Mouse (Mus musculus) embryonic facial prominence, embryonic 11.5 days (tissue): ENCODE data around the gene Sh2d2a. TPM values are rescaled to one million over a fixed set of nuclear protein-coding genes. Genes with fewer than 3 reads are reported as not detected.
"Not testable (repeated sequence)": the region's sequence is repeated elsewhere in the genome, so short reads cannot be mapped to it uniquely, and the experiment has no call there.

Experiments used
- ATAC-seq: fragments of 200-750 bp; cut with Nextera tagmentation; replicated peaks from 2 replicates; pipeline ENCODE4 v1.8.0; 2017; ENCODE audit warnings: low read depth; ENCODE audit not compliant: insufficient number of reproducible peaks, low FRiP score, low TSS enrichment
- DNase-seq: peaks from one replicate; pipeline ENCODE4 v3.0.0-alpha.2; 2015; ENCODE audit warnings: low spot score
- H3K27ac ChIP-seq: fragments of 300-500 bp; sonication (generic); replicated peaks from 2 replicates; pipeline ENCODE4 v1.5.1; 2014; ENCODE audit warnings: mild to moderate bottlenecking, low read depth, low read length, control low read depth
- H3K27me3 ChIP-seq: fragments of 300-500 bp; sonication (generic); 2 replicates; pipeline ENCODE4 v1.6.1; 2014; ENCODE audit warnings: mild to moderate bottlenecking, low read length, moderate library complexity, mixed read lengths; ENCODE audit not compliant: control insufficient read depth, insufficient read depth
- H3K36me3 ChIP-seq: fragments of 300-500 bp; sonication (generic); replicated peaks from 2 replicates; pipeline ENCODE4 v1.6.1; 2014; ENCODE audit warnings: low read depth, mild to moderate bottlenecking, low read length, moderate library complexity, mixed read lengths; ENCODE audit not compliant: control insufficient read depth, insufficient read depth
- H3K4me1 ChIP-seq: fragments of 300-500 bp; sonication (generic); 2 replicates; pipeline ENCODE4 v1.6.1; 2014; ENCODE audit warnings: low read length, mixed read lengths; ENCODE audit not compliant: control insufficient read depth, insufficient read depth
- H3K4me2 ChIP-seq: fragments of 300-500 bp; sonication (generic); 2 replicates; pipeline ENCODE4 v1.6.1; 2014; ENCODE audit warnings: low read depth, mild to moderate bottlenecking, control low read depth, low read length, moderate library complexity
- H3K4me3 ChIP-seq: fragments of 300-500 bp; sonication (generic); 2 replicates; pipeline ENCODE4 v1.5.1; 2014; ENCODE audit warnings: low read depth, low read length, control low read depth
- H3K9ac ChIP-seq: fragments of 300-500 bp; sonication (generic); replicated peaks from 2 replicates; pipeline ENCODE4 v1.6.1; 2014; ENCODE audit warnings: mild to moderate bottlenecking, control low read depth, low read length
- H3K9me3 ChIP-seq: fragments of 300-500 bp; sonication (generic); replicated peaks from 2 replicates; pipeline ENCODE4 v1.6.1; 2016; ENCODE audit warnings: mild to moderate bottlenecking, low read length, inconsistent platforms, mixed read lengths; ENCODE audit not compliant: control insufficient read depth
- WGBS: fragments of 180-500 bp; shearing (Covaris S2); extraction: QIAGEN DNeasy Blood & Tissue Kit; methylation state at CpG from one replicate; pipeline ENCODE4 v1.1.7; 2014; 5-methylcytosine and 5-hydroxymethylcytosine counted together
- polyA plus RNA-seq: library from polyadenylated mRNA; unstranded; fragments of >200 nt; fragmentation: Nextera tagmentation; extraction: Ambion mirVana; gene quantifications from 2 replicates; pipeline ENCODE4 v1.2.1, GENCODE M21; 2014

Gene Sh2d2a
- polyA plus RNA-seq, 1 experiment from 2014 or later: not detected

- not testable (repeated sequence) for DNase-seq, H3K9ac ChIP-seq, H3K9me3 ChIP-seq, H3K36me3 ChIP-seq, H3K27me3 ChIP-seq, H3K27ac ChIP-seq, H3K4me3 ChIP-seq, H3K4me2 ChIP-seq, H3K4me1 ChIP-seq, ATAC-seq
- WGBS: 83% methylated on average over 4 of the region's 4 CpGs
These were observed 40.8 kb downstream of the Sh2d2a start for GRCm38 (mm10) chr3:87887400-87887799.

GRCm38 (mm10) chr3:87891481-87891880 is 44.9 kb downstream of the Sh2d2a start:
- Histone ChIP-seq H3K9me3 (no peaks in the 10 kb centered on the region), H3K4me2 (no peak overlapping the region), H3K9ac (no peak overlapping the region), H3K4me3 (no peak overlapping the region), H3K27ac (no peak overlapping the region), H3K27me3 (no peaks in the 10 kb centered on the region), H3K4me1 (no peaks in the 10 kb centered on the region), H3K36me3 (no peaks in the 10 kb centered on the region)
- WGBS: 61% methylated on average over 3 of the region's 3 CpGs
- DNase-seq (no peak), ATAC-seq (no peak)

GRCm38 (mm10) chr3:87893367-87893905 is 46.9 kb downstream of the Sh2d2a start:
- no peak for ATAC-seq
- DNase-seq: no peak
- Histone ChIP-seq H3K4me2 (no peak overlapping the region), H3K36me3 (no peaks in the 10 kb centered on the region), H3K9ac (no peak overlapping the region), H3K9me3 (no peaks in the 10 kb centered on the region), H3K27ac (no peak overlapping the region), H3K4me3 (no peak overlapping the region), H3K27me3 (no peaks in the 10 kb centered on the region), H3K4me1 (no peaks in the 10 kb centered on the region)
- WGBS: 73% methylated on average over 3 of the region's 3 CpGs

- no peak for DNase-seq
- Histone ChIP-seq H3K4me3 (no peak overlapping the region), H3K27me3 (no peaks in the 10 kb centered on the region), H3K36me3 (no peaks in the 10 kb centered on the region), H3K4me2 (no peak overlapping the region), H3K9ac (no peak overlapping the region), H3K9me3 (no peaks in the 10 kb centered on the region), H3K27ac (no peak overlapping the region), H3K4me1 (no peaks in the 10 kb centered on the region)
- WGBS: 70% methylated on average over 3 of the region's 3 CpGs
- ATAC-seq: no peak
These were observed 52.7 kb downstream of the Sh2d2a start for GRCm38 (mm10) chr3:87899266-87899665.

- no peak for ATAC-seq
- no peaks in the 10 kb centered on the region for H3K27me3 ChIP-seq
- no peaks in the 10 kb centered on the region for H3K9me3 ChIP-seq
- WGBS: 66% methylated on average over 3 of the region's 3 CpGs
- no peak overlapping the region for H3K4me2 ChIP-seq
- H3K9ac ChIP-seq: no peak overlapping the region
- H3K4me3 ChIP-seq: no peak overlapping the region
- H3K27ac ChIP-seq: no peak overlapping the region
- H3K36me3 ChIP-seq: no peaks in the 10 kb centered on the region
- no peaks in the 10 kb centered on the region for H3K4me1 ChIP-seq
- no peak for DNase-seq
These were observed 53.2 kb downstream of the Sh2d2a start for GRCm38 (mm10) chr3:87899776-87900175.

GRCm38 (mm10) chr3:87901036-87901624 is 54.6 kb downstream of the Sh2d2a start:
- H3K4me3 ChIP-seq: no peak overlapping the region

GRCm38 (mm10) chr3:87901959-87902358 is 55.4 kb downstream of the Sh2d2a start:
- WGBS: 87% methylated on average over 5 of the region's 6 CpGs
- not testable (repeated sequence) for H3K9me3 ChIP-seq, ATAC-seq, H3K4me3 ChIP-seq, H3K36me3 ChIP-seq, H3K4me1 ChIP-seq, H3K4me2 ChIP-seq, H3K27me3 ChIP-seq, DNase-seq, H3K9ac ChIP-seq, H3K27ac ChIP-seq

More at GRCm38 (mm10) chr3:87901036-87901624, 54.6 kb downstream of the Sh2d2a start:
- ATAC-seq: no peak
- no peaks in the 10 kb centered on the region for H3K27me3 ChIP-seq
- no peak overlapping the region for H3K4me2 ChIP-seq
- WGBS: 56% methylated on average over 1 of the region's 1 CpGs
- no peak overlapping the region for H3K9ac ChIP-seq
- no peaks in the 10 kb centered on the region for H3K9me3 ChIP-seq
- no peaks in the 10 kb centered on the region for H3K4me1 ChIP-seq
- no peaks in the 10 kb centered on the region for H3K36me3 ChIP-seq
- no peak for DNase-seq
- no peak overlapping the region for H3K27ac ChIP-seq

- no peaks in the 10 kb centered on the region for H3K27me3 ChIP-seq
- no peaks in the 10 kb centered on the region for H3K36me3 ChIP-seq
- H3K4me2 ChIP-seq: no peak overlapping the region
- ATAC-seq (no peak), DNase-seq (no peak)
- H3K27ac ChIP-seq: no peak overlapping the region
- no peaks in the 10 kb centered on the region for H3K9me3 ChIP-seq
- WGBS: 50% methylated on average over 5 of the region's 5 CpGs
- no peak overlapping the region for H3K9ac ChIP-seq
- H3K4me3 ChIP-seq: no peak overlapping the region
- H3K4me1 ChIP-seq: no peaks in the 10 kb centered on the region
These were observed 57.3 kb downstream of the Sh2d2a start for GRCm38 (mm10) chr3:87903821-87904220.
